In the genomic region with DNA sequence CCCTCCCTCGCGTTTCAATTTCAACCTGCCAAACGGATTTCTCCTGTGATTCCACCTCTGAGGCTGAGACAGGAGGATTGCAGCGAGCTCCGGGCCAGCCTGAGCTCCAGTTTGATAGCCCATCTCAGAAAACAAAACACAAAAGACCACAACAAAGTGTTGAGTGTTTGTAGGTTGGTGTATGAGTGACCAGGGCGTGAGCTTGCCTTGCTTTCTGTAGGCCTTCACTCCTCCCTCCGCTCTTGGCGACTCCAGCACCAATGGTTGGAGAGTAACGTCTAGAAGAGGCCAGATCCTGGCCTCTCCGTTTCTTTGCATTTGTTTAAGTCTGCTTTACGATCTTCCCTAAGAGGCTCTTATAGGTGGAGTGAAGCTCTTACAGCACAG, we compare ENCODE assay signal across 8 mouse cellular contexts. TPM values are rescaled to one million over a fixed set of nuclear protein-coding genes. Genes with fewer than 3 reads are reported as not detected.
DNase-seq lines count a peak whose midpoint lies in the region; ATAC-seq and TF ChIP-seq lines count a peak whose summit lies in the region.

No protein-coding gene starts in this region.

- no peak for ATAC-seq in heart, embryonic 15.5 days (replicated peaks; ENCODE audit: insufficient number of reproducible peaks, insufficient read depth, low FRiP score, low read depth)
- no peak for ATAC-seq in neural tube, embryonic 12.5 days (ENCODE audit: low FRiP score, low read depth)

- peaks cover 8% of the 10 kb centered on the region for H3K4me1 ChIP-seq in heart, embryonic 15.5 days (replicated peaks)
- peaks cover 11% of the 10 kb centered on the region for H3K4me1 ChIP-seq in limb, embryonic 10.5 days
- peaks cover 5% of the 10 kb centered on the region for H3K4me1 ChIP-seq in neural tube, embryonic 12.5 days

- H3K27me3 ChIP-seq in heart, embryonic 15.5 days, result no peaks in the 10 kb centered on the region
- H3K27me3 ChIP-seq in limb, embryonic 10.5 days (ENCODE audit: low read depth, poor library complexity, severe bottlenecking), result no peaks in the 10 kb centered on the region
- no peaks in the 10 kb centered on the region for H3K27me3 ChIP-seq in neural tube, embryonic 12.5 days (replicated peaks)

- DNase-seq in gastrocnemius, adult 2 months, result peak; percentile 23
- DNase-seq in gastrocnemius, postnatal 14 days, result no peak
- peak; percentile 70 for DNase-seq in ZHBTc4 (ENCODE audit: low read depth, low spot score)
- DNase-seq in limb, embryonic 10.5 days (ENCODE audit: low spot score), result no peak
- no peak for DNase-seq in spleen, postnatal 36 days (ENCODE audit: low spot score in 2 of 2)
- no peak for DNase-seq in left cerebral cortex, postnatal 36 days (ENCODE audit: low spot score in 2 of 2)

- no peak for TF ChIP-seq CTCF in gastrocnemius, adult 2 months (IDR thresholded peaks at IDR 0.05)

- H3K9me3 ChIP-seq in heart, embryonic 15.5 days (replicated peaks), result no peaks in the 10 kb centered on the region
- H3K9me3 ChIP-seq in limb, embryonic 10.5 days (replicated peaks), result no peaks in the 10 kb centered on the region
- no peaks in the 10 kb centered on the region for H3K9me3 ChIP-seq in neural tube, embryonic 12.5 days

- peak overlapping the region; percentile 96 for H3K27ac ChIP-seq in gastrocnemius, adult 2 months
- H3K27ac ChIP-seq in heart, embryonic 15.5 days, result peak overlapping the region; percentile 95
- peak overlapping the region; percentile 96 for H3K27ac ChIP-seq in limb, embryonic 10.5 days
- H3K27ac ChIP-seq in neural tube, embryonic 12.5 days, result no peak overlapping the region

- H3K4me2 ChIP-seq in heart, embryonic 15.5 days, result peak overlapping the region; percentile 80
- peak overlapping the region; percentile 70 for H3K4me2 ChIP-seq in neural tube, embryonic 12.5 days (replicated peaks)

- intact Hi-C loops in gastrocnemius, adult 2 months (cut with DNase I), result no loop called here
- intact Hi-C loops in gastrocnemius, postnatal 14 days (cut with DNase I; ENCODE audit: low total_unique reads), result no loop called here
- intact Hi-C loops in left cerebral cortex, postnatal 36 days (cut with DNase I), result loop anchor here (5.0 kb wide), 1 partner anchor 84 kb away; no protein-coding TSS in a partner anchor

- peak overlapping the region; percentile 92 for H3K9ac ChIP-seq in heart, embryonic 15.5 days
- H3K9ac ChIP-seq in neural tube, embryonic 12.5 days, result peak overlapping the region; percentile 88

- no peaks in the 10 kb centered on the region; the same call in 1 of the 2 replicates for H3K36me3 ChIP-seq in heart, embryonic 15.5 days
- 0 out of 2 replicates have a peak, but pooled peaks cover under 1% of the 10 kb centered on the region for H3K36me3 ChIP-seq in limb, embryonic 10.5 days
- H3K36me3 ChIP-seq in neural tube, embryonic 12.5 days, result no peaks in the 10 kb centered on the region

- WGBS in heart, embryonic 15.5 days, result 22% methylated on average over 11 of the region's 11 CpGs
- 48% methylated on average over 11 of the region's 11 CpGs for WGBS in limb, embryonic 10.5 days
- WGBS in neural tube, embryonic 12.5 days, result 34% methylated on average over 11 of the region's 11 CpGs

- H3K4me3 ChIP-seq in gastrocnemius, adult 2 months, result peak overlapping the region; percentile 95
- H3K4me3 ChIP-seq in heart, embryonic 15.5 days, result peak overlapping the region; percentile 87
- peak overlapping the region; percentile 89 for H3K4me3 ChIP-seq in limb, embryonic 10.5 days
- peak overlapping the region; percentile 80 for H3K4me3 ChIP-seq in neural tube, embryonic 12.5 days

RNA-seq across cellular contexts. Expression of a gene that starts 0.6 kb away (rescaled TPM):
- total RNA-seq in gastrocnemius, adult 2 months (2021), result 1 to 10 TPM; 5.7 to 7.8 TPM
- 10 to 100 TPM; 12.3 to 14.8 TPM for total RNA-seq in gastrocnemius, postnatal 14 days (2021)
- 32.8 and 38.6 TPM in 2 replicates for polyA plus RNA-seq in heart, embryonic 15.5 days (2015; fragmentation: Nextera tagmentation; extraction: Ambion mirVana)
- 23.5 and 25.8 TPM in 2 replicates for polyA plus RNA-seq in limb, embryonic 10.5 days (2016; fragmentation: Nextera tagmentation; extraction: Ambion mirVana)
- polyA plus RNA-seq in neural tube, embryonic 12.5 days (2016; fragmentation: Nextera tagmentation; extraction: Ambion mirVana), result 25.6 and 27.7 TPM in 2 replicates
- 10 to 100 TPM; 27.2 to 31.5 TPM for total RNA-seq in left cerebral cortex, postnatal 36 days (2021)

RNA-seq across cellular contexts. Expression of a gene that starts 0.8 kb away (rescaled TPM):
- 10 to 100 TPM; 35.7 to 44.7 TPM for total RNA-seq in gastrocnemius, adult 2 months (2021)
- 10 to 100 TPM; 36.7 to 40.3 TPM for total RNA-seq in gastrocnemius, postnatal 14 days (2021)
- 135 and 140 TPM in 2 replicates for polyA plus RNA-seq in heart, embryonic 15.5 days (2015; fragmentation: Nextera tagmentation; extraction: Ambion mirVana)
- 130 and 139 TPM in 2 replicates for polyA plus RNA-seq in limb, embryonic 10.5 days (2016; fragmentation: Nextera tagmentation; extraction: Ambion mirVana)
- 110 and 122 TPM in 2 replicates for polyA plus RNA-seq in neural tube, embryonic 12.5 days (2016; fragmentation: Nextera tagmentation; extraction: Ambion mirVana)
- 10 to 100 TPM; 39.1 to 43.6 TPM for total RNA-seq in left cerebral cortex, postnatal 36 days (2021)

Comparison
In these comparisons a context has a peak if more than half of its experiments do, and no peak if none do; other contexts are left out.
1. DNase-seq: peak in gastrocnemius, adult 2 months (single experiment) and ZHBTc4 (single experiment); none in gastrocnemius, postnatal 14 days (single experiment), limb, embryonic 10.5 days (single experiment), spleen, postnatal 36 days (0 of 2) and left cerebral cortex, postnatal 36 days (0 of 2).
2. Peak in every context shown above with its lines, with median percentiles within 50 percentile points of each other: H3K4me3 ChIP-seq.